Mouse (Mus musculus): ENCODE measurements around the gene Prpsap2. TPM values are rescaled to one million over a fixed set of nuclear protein-coding genes. Genes with fewer than 3 reads are reported as not detected.

Prpsap2 gene
- polyA plus RNA-seq, 1 experiment from 2014 or later = 27.5 TPM

DNA sequence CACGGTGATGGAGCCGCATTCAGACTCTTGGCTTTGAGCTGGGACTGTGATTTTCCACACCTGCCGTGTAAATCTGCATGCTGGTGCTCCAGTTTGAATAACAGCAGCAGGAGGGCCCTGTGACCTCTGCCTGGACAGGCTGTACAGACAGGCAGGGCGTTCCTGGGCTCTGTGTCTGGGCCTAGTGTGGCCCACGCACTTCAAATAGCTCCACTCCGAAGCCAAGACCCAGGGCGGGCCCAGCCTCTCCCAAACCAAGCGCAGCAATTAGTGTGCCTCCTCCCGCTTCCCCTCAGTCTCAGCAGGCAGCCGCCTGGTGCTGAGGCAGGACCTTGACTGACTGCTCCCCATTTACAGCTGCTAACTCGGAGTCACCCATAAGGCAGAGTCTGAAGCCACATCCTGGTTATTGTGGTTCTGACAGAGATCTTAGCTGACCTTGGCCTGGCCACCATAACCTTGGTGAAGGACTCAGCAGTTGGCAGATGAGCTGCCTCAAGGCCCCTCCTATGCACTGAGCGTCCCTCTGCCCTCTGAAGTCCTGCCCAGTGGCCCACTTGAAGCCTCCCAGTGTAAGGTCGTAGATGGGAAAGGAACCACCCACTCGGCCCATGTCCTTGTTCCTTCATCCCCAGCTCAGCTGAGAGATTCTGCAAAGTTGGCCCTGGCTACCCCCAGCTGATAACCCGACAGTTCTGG lies 48.6 kb downstream of the Prpsap2 start:
- H3K4me1 ChIP-seq (replicated peaks) = no peaks in the 10 kb centered on the region
- H3K4me3 ChIP-seq (replicated peaks) = no peak overlapping the region
- 65% methylated on average over 15 of the region's 15 CpGs for WGBS
- no peak for ATAC-seq
- H3K36me3 ChIP-seq = no peaks in the 10 kb centered on the region
- H3K9ac ChIP-seq = no peak overlapping the region
- no peaks in the 10 kb centered on the region for H3K9me3 ChIP-seq
- no peaks in the 10 kb centered on the region for H3K27me3 ChIP-seq (replicated peaks)
- H3K27ac ChIP-seq = no peak overlapping the region
- H3K4me2 ChIP-seq (replicated peaks) = no peak overlapping the region

DNA sequence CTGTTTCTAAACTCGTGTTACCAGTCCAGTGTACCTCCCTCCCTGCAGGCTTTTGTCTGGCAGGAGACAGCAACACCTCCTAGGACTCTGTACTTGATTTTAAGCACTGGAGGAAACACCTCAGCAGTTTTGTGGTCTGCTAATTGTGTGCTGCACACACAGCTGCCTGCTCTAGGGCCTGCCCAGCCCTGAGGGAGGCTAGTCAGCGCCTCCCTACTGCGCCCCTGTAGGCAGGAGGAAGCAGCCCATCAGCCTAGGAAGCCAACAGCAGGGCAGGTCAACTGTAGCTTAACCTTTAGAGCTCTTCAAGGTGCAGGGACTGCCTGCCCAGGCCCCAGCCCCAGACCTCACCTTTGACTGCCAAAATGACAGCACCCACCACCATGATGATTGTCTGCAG lies 53.0 kb downstream of the Prpsap2 start:
- Histone ChIP-seq H3K4me1 (replicated peaks) (no peaks in the 10 kb centered on the region), H3K4me2 (replicated peaks) (no peak overlapping the region), H3K9ac (no peak overlapping the region), H3K27me3 (replicated peaks) (no peaks in the 10 kb centered on the region), H3K9me3 (no peaks in the 10 kb centered on the region), H3K4me3 (replicated peaks) (no peak overlapping the region), H3K36me3 (no peaks in the 10 kb centered on the region), H3K27ac (no peak overlapping the region)
- no peak for ATAC-seq
- 71% methylated on average over 3 of the region's 3 CpGs for WGBS

GRCm38 (mm10) chr11:61706232-61706631 lies 55.7 kb downstream of the Prpsap2 start:
- no peak overlapping the region for H3K27ac ChIP-seq
- no peak overlapping the region for H3K4me2 ChIP-seq (replicated peaks)
- H3K4me1 ChIP-seq (replicated peaks) = no peaks in the 10 kb centered on the region
- no peak overlapping the region for H3K9ac ChIP-seq
- no peak for ATAC-seq
- H3K4me3 ChIP-seq (replicated peaks) = no peak overlapping the region
- 63% methylated on average over 4 of the region's 4 CpGs for WGBS
- no peaks in the 10 kb centered on the region for H3K9me3 ChIP-seq
- H3K36me3 ChIP-seq = peaks cover 5% of the 10 kb centered on the region; the same call in 1 of the 2 replicates
- H3K27me3 ChIP-seq (replicated peaks) = no peaks in the 10 kb centered on the region

DNA sequence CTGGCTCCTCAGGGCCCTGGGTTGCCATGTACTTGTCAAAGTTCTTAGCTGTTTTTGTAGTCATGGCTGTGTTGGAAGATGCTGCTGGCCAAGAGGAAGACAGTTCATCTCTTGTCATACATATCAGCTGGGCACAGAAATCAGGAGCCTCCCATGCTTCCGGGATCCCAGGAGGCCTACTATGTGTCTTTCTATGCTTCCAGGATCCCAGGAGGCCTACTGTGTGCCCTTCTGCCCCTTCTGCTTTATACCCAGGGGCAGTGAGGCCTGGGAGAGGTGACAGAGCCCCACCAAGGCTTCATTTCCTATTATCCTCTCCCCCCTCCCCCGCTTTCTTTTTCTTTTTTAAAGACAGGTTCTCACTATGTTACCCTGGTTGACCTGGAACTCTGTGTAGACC lies 56.3 kb downstream of the Prpsap2 start:
- ATAC-seq = no peak
- WGBS = 87% methylated on average over 2 of the region's 2 CpGs
- Histone ChIP-seq H3K27me3 (replicated peaks) (no peaks in the 10 kb centered on the region), H3K9ac (no peak overlapping the region), H3K36me3 (peaks cover 5% of the 10 kb centered on the region; the same call in 1 of the 2 replicates), H3K9me3 (no peaks in the 10 kb centered on the region), H3K4me1 (replicated peaks) (no peaks in the 10 kb centered on the region), H3K27ac (no peak overlapping the region), H3K4me3 (replicated peaks) (no peak overlapping the region), H3K4me2 (replicated peaks) (no peak overlapping the region)

- H3K9ac ChIP-seq = no peak overlapping the region
These were observed 59.4 kb downstream of the Prpsap2 start for GRCm38 (mm10) chr11:61702494-61702893.

GRCm38 (mm10) chr11:61701696-61702095 lies 60.2 kb downstream of the Prpsap2 start:
- Histone ChIP-seq H3K4me2 (replicated peaks) (no peak overlapping the region), H3K4me1 (replicated peaks) (peaks cover 7% of the 10 kb centered on the region; the same call in 1 of the 2 replicates), H3K27me3 (replicated peaks) (no peaks in the 10 kb centered on the region), H3K27ac (no peak overlapping the region), H3K9me3 (no peaks in the 10 kb centered on the region), H3K36me3 (peaks cover 5% of the 10 kb centered on the region; the same call in 1 of the 2 replicates), H3K4me3 (replicated peaks) (no peak overlapping the region), H3K9ac (no peak overlapping the region)
- no peak for ATAC-seq
- WGBS = 86% methylated on average over 5 of the region's 5 CpGs

More at GRCm38 (mm10) chr11:61702494-61702893, 59.4 kb downstream of the Prpsap2 start:
- H3K4me1 ChIP-seq (replicated peaks) = peaks cover 7% of the 10 kb centered on the region; the same call in 1 of the 2 replicates
- no peak overlapping the region for H3K4me3 ChIP-seq (replicated peaks)
- H3K27me3 ChIP-seq (replicated peaks) = no peaks in the 10 kb centered on the region
- ATAC-seq = no peak
- peaks cover 5% of the 10 kb centered on the region; the same call in 1 of the 2 replicates for H3K36me3 ChIP-seq
- WGBS = 92% methylated on average over 5 of the region's 5 CpGs
- H3K9me3 ChIP-seq = no peaks in the 10 kb centered on the region
- no peak overlapping the region for H3K27ac ChIP-seq
- no peak overlapping the region for H3K4me2 ChIP-seq (replicated peaks)

- H3K36me3 ChIP-seq = peaks cover 5% of the 10 kb centered on the region; the same call in 1 of the 2 replicates
- H3K4me3 ChIP-seq (replicated peaks) = no peak overlapping the region
- no peak overlapping the region for H3K9ac ChIP-seq
- H3K4me1 ChIP-seq (replicated peaks) = peaks cover 7% of the 10 kb centered on the region; the same call in 1 of the 2 replicates
- peak overlapping the region; percentile 73 for H3K27ac ChIP-seq
- H3K9me3 ChIP-seq = no peaks in the 10 kb centered on the region
- H3K4me2 ChIP-seq (replicated peaks) = no peak overlapping the region
- H3K27me3 ChIP-seq (replicated peaks) = no peaks in the 10 kb centered on the region
- WGBS = 58% methylated on average over 4 of the region's 4 CpGs
- peak; percentile 80 for ATAC-seq
These were observed 62.0 kb downstream of the Prpsap2 start for GRCm38 (mm10) chr11:61699933-61700332.

DNA sequence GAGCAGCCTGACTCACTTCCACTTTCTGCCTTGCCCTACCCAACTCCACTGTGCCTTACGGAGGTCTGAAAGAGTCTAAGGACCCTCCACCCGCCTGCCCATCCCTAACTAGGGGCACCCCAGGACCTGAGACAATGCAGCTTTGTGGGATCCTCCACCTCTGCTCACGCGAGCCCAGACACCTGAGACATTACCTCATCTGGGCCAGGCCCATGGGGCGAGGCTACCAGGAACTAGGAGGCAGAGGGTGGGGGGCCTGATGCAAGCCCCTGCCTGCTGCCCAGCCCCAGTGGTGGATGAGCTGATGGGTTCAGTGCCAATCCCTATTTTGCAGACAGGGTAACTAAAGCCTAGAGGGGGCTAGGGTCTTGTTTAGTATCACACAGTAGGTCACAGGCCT lies 62.4 kb downstream of the Prpsap2 start:
- Histone ChIP-seq H3K4me2 (replicated peaks) (no peak overlapping the region), H3K9ac (no peak overlapping the region), H3K27ac (peak overlapping the region; percentile 73), H3K4me1 (replicated peaks) (peaks cover 7% of the 10 kb centered on the region; the same call in 1 of the 2 replicates), H3K4me3 (replicated peaks) (no peak overlapping the region), H3K9me3 (no peaks in the 10 kb centered on the region), H3K27me3 (replicated peaks) (no peaks in the 10 kb centered on the region), H3K36me3 (peaks cover 5% of the 10 kb centered on the region; the same call in 1 of the 2 replicates)
- 74% methylated on average over 5 of the region's 5 CpGs for WGBS
- ATAC-seq = peak; percentile 50

- Histone ChIP-seq H3K27ac (no peak overlapping the region), H3K9ac (no peak overlapping the region), H3K4me1 (replicated peaks) (peaks cover 7% of the 10 kb centered on the region; the same call in 1 of the 2 replicates), H3K4me3 (replicated peaks) (no peak overlapping the region), H3K27me3 (replicated peaks) (no peaks in the 10 kb centered on the region), H3K36me3 (peaks cover 5% of the 10 kb centered on the region; the same call in 1 of the 2 replicates), H3K4me2 (replicated peaks) (no peak overlapping the region), H3K9me3 (no peaks in the 10 kb centered on the region)
- no peak for ATAC-seq
These were observed 63.0 kb downstream of the Prpsap2 start for GRCm38 (mm10) chr11:61698852-61699251.

GRCm38 (mm10) chr11:61692996-61693395 lies 68.9 kb downstream of the Prpsap2 start:
- Histone ChIP-seq H3K27ac (no peak overlapping the region), H3K9me3 (no peaks in the 10 kb centered on the region), H3K27me3 (replicated peaks) (no peaks in the 10 kb centered on the region), H3K4me2 (replicated peaks) (no peak overlapping the region), H3K4me3 (replicated peaks) (no peak overlapping the region), H3K36me3 (no peaks in the 10 kb centered on the region), H3K4me1 (replicated peaks) (no peaks in the 10 kb centered on the region), H3K9ac (no peak overlapping the region)
- WGBS = 85% methylated on average over 5 of the region's 5 CpGs
- ATAC-seq = no peak

- Histone ChIP-seq H3K27ac (no peak overlapping the region), H3K36me3 (no peaks in the 10 kb centered on the region), H3K4me1 (replicated peaks) (peaks cover 27% of the 10 kb centered on the region), H3K4me3 (replicated peaks) (no peak overlapping the region), H3K9me3 (no peaks in the 10 kb centered on the region), H3K9ac (no peak overlapping the region), H3K27me3 (replicated peaks) (peaks cover 19% of the 10 kb centered on the region), H3K4me2 (replicated peaks) (no peak overlapping the region)
- WGBS = 31% methylated on average over 2 of the region's 2 CpGs
- no peak for ATAC-seq
These were observed 74.3 kb downstream of the Prpsap2 start for GRCm38 (mm10) chr11:61687595-61687994.

DNA sequence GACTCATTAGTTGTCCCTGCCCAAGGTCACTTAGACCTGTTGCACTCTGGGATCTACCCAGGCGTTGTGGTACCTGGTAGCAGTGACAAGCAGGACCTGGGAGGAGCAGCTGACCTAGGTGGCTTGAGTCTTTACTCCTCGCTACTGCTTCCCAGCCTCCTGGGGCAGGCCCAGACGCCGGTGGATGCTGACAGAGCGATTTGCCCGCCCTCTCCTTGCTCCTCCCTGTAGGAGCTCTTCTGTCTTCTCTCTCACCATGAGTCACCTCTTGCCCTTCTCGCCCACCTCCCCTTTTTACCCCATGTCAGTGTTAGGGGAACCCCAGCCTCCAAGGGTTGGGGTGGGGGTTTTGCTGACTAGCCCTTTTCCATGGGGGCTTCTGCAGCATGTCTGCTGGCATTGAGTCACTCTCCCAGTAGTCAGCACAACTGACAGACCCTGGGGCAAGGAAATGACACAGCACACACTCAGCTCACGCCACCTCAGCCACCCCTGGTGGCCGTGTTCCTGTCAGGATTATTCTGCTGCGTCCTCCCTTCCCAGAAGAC lies 74.9 kb downstream of the Prpsap2 start:
- Histone ChIP-seq H3K27ac (no peak overlapping the region), H3K4me1 (replicated peaks) (peaks cover 27% of the 10 kb centered on the region), H3K9ac (no peak overlapping the region), H3K4me3 (replicated peaks) (no peak overlapping the region), H3K4me2 (replicated peaks) (peak overlapping the region; percentile 78; the same call in 1 of the 2 replicates), H3K9me3 (no peaks in the 10 kb centered on the region), H3K27me3 (replicated peaks) (peaks cover 19% of the 10 kb centered on the region), H3K36me3 (no peaks in the 10 kb centered on the region)
- 55% methylated on average over 10 of the region's 10 CpGs for WGBS
- ATAC-seq = no peak

GRCm38 (mm10) chr11:61686141-61686540 lies 75.7 kb downstream of the Prpsap2 start:
- WGBS = 37% methylated on average over 2 of the region's 2 CpGs
- H3K4me1 ChIP-seq (replicated peaks) = peaks cover 27% of the 10 kb centered on the region
- H3K27me3 ChIP-seq (replicated peaks) = peaks cover 19% of the 10 kb centered on the region
- H3K36me3 ChIP-seq = no peaks in the 10 kb centered on the region
- H3K9ac ChIP-seq = no peak overlapping the region
- H3K27ac ChIP-seq = no peak overlapping the region
- H3K4me3 ChIP-seq (replicated peaks) = no peak overlapping the region; the same call in 1 of the 2 replicates
- ATAC-seq = no peak
- H3K4me2 ChIP-seq (replicated peaks) = peak overlapping the region; percentile 78
- H3K9me3 ChIP-seq = no peaks in the 10 kb centered on the region
